Mouse (Mus musculus): ENCODE measurements around the gene Tmem123.

Tmem123 gene

DNA sequence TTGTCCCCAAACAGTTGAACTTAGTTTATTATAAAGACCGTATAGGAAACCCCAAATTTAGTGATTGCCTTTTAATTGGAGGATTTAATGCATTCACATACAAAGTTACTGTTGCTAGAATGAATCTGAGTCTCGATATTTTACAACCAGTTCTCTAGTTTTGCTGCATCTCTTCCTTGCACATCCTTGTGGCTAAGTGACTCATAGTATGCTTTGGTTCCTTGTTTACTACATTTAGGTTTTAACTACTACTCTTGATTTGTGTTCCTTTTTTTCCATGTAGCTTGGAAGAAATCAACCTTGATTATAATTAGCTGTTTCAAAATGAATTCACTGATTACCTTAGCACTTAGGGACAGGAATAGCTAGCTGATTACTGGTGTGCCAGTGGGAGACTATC lies 11.2 kb downstream of the Tmem123 start:
- no peak for DNase-seq (ENCODE audit: low spot score)

DNA sequence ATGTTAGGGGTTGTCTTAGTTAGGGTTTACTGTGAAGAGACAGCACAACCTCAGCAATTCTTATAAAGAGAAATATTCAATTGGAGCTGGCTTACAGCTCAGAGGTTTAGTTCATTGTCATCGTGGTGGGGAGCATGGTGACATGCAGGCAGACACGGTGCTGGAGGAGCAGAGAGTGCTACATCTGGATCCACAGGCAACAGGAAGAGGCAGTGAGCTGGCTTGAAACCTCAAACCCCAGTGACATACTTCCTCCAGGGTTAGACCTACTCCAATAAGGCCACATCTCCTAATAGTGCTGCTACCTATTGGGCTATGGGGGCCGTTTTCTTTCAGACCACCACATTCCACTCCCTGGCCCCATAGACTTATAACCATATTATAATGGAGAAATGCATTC lies 12.1 kb downstream of the Tmem123 start:
- DNase-seq (ENCODE audit: low spot score), result no peak

- DNase-seq (ENCODE audit: low spot score), result no peak
Observed at GRCm38 (mm10) chr9:7776940-7777339, 13.1 kb downstream of the Tmem123 start.

GRCm38 (mm10) chr9:7777652-7778051 lies 13.8 kb downstream of the Tmem123 start:
- no peak for DNase-seq (ENCODE audit: low spot score)

GRCm38 (mm10) chr9:7778771-7779170 lies 14.9 kb downstream of the Tmem123 start:
- no peak for DNase-seq (ENCODE audit: low spot score)

- no peak for DNase-seq (ENCODE audit: low spot score)
Observed at GRCm38 (mm10) chr9:7779786-7780185, 15.9 kb downstream of the Tmem123 start.

DNA sequence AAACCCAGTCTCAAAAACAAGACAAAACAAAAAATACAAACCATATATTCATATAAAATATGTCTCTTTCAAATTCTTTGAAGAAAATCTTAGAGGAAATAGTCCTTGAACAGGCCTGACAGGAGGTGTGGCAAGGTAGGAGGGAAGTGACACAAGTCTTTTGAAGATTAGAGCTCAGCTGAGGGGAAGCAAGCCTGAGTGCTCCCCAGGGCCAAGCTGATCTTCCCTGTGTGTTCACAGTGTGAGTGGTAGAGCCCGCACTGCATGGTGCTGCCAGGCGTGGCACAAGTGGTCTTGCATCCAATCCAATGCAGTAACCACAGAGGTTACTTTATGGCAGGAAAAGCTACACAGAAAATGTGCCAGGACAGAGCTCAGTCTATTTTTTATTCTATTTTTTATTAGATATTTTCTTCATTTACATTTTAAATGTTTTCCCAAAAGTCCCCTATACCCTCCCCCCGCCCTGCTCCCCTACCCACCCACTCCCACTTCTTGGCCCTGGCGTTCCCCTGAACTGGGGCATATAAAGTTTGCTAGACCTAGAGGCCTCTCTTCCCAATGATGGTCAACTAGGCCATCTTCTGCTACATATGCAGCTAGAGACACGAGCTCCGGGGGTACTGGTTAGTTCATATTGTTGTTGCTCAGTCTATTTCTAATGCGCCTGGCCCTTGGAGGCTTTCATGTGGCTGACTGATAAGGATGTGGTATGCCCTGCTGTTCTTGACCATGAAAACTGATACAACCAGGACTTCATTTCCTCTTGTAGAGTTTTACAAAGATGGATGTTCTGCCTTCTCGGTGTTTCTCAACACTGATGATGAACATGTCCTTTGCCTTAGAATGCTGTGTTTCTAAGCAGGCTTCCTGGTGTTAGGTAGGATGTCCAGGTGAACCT lies 16.7 kb downstream of the Tmem123 start:
- no peak for DNase-seq (ENCODE audit: low spot score)

DNA sequence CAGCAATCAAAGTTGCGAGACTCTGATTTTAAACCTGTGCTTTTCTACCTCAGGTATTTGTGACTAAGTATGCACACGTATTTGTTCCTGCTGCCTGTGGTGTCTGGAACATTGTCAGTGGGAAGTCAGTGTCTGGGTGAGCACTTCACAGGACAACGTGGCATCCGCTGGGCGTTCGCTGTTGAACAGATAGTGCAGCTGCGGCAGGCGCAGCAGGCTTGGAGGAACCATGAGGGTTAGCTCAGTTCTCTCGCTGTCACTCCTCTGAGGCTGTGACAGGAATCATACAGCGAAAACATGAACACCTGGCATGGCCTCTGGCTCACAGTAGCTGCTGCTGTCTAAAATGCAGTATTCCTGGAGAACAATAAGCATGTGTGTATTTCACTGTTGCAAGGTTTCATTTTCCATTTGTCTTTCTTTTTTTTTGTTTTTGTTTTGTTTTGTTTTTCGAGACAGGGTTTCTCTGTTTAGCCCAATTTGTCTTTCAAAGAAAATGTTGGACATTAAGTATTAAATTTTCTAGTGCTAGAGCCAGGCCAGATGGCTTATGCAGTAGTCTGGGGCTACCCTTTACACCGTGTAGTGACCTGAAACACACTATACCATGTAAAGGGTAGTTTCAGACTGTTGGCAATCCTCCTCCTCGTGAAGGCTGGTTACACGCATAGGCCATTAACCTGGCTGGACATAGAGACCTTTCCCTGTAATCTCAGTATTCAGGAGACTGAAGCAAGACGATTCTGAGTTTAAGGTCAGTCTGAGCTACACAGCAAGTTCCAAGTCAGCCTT lies 20.2 kb downstream of the Tmem123 start:
- DNase-seq (ENCODE audit: low spot score), result no peak

- no peak for DNase-seq (ENCODE audit: low spot score)
Observed at GRCm38 (mm10) chr9:7784615-7785012, 20.8 kb downstream of the Tmem123 start.

DNA sequence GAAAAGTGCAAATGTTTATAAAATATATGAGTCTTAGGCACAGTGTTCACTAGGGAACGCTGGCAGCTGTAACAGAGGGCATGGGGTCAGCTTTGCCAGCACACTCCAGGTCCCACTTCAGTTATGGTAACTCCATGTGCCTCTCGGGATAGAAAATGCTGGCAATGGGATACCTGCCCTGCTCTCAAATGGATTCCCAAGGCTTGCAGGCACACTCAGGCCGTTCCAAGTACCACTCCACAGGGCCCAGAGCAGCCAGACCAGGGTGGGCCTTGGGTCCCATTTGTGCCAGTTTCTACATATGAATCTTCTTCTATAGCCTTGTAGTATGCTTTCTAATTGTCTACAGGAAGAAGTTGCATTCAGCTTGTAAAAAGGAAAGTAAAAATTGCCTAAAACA lies 21.6 kb downstream of the Tmem123 start:
- no peak for DNase-seq (ENCODE audit: low spot score)

DNA sequence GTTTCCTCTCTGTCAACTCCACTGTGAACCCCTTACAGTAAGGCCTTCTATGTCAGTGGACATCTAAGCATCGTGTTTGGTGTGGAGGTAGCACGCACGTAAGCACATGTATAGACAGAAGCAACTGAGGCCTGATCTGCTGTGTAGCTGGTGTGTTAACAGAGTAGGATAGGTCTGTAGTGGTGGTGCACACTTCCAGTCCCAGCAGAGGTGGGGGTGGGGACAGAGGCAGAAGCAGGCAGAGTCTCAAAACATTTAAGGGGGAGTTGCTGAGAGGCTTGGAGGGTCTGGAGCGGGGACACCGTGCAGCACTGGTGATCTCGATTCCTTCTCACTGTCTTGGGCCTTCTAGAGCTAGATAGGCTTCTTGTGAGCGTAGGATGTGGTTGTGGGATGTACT lies 22.2 kb downstream of the Tmem123 start:
- DNase-seq (ENCODE audit: low spot score), result no peak

GRCm38 (mm10) chr9:7788411-7788810 lies 24.6 kb downstream of the Tmem123 start:
- no peak for DNase-seq (ENCODE audit: low spot score)

- no peak for DNase-seq (ENCODE audit: low spot score)
Observed at GRCm38 (mm10) chr9:7789764-7790575, 26.1 kb downstream of the Tmem123 start.

GRCm38 (mm10) chr9:7790580-7791084 lies 26.8 kb downstream of the Tmem123 start:
- no peak for DNase-seq (ENCODE audit: low spot score)

DNA sequence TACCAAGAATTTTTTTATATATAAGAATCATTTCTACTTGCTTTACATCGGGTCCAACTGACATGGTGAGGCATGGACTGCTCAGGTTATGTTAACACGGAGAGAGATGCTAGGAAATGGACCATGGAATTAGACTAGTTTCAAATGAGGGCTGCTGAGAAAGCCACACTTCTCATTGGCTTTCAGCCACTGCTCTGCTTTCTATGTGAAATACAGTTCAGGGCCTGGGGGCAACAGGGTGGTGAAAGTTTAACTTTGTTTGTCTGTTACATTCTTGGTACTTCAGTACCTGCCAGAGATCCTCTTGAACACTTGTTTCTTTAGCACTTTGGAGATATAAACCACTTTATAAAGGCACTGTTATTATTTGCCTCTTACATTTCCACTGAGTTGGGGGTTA lies 29.7 kb downstream of the Tmem123 start:
- no peak for DNase-seq (ENCODE audit: low spot score)

DNA sequence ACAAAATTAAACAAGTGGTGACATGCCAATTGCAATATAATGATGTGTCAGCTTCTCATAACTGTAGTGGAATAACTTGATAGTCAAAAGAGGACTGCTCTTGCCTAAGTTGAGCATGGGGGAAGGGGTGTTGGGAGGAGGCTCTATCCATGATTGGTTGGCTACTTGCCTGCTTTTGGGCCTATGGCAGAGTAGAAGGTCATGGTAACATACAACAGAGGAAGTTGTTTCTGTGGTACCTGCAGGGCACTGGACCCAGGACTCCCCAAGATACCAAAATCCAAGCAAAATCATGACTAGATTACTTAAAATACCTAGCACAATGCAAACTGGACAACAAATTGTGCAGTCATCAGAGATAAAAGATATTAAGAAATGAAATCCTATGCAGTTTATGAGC lies 31.7 kb downstream of the Tmem123 start:
- no peak for DNase-seq (ENCODE audit: low spot score)

GRCm38 (mm10) chr9:7796129-7796864 lies 32.5 kb downstream of the Tmem123 start:
- DNase-seq (ENCODE audit: low spot score), result no peak

GRCm38 (mm10) chr9:7797542-7797941 lies 33.7 kb downstream of the Tmem123 start:
- no peak for DNase-seq (ENCODE audit: low spot score)

DNA sequence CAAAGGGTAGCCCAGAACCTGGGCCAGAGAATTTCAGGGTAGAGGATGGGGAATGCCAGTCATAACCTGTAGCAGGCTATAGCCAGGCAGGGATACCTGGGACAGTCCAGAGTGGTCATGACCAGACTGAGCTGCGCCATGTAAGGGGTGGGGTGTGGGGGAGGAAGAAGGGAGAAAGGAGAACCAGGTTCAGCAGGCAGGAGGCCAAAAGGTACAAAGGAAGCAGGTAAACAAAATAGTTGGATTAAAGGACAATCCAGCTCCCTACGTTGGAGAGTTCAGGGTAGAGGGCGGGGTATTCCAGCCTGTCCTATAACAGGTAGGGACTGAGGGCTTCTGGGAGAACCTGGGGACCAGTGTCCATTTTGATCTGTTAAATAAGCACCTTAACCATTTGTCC lies 34.7 kb downstream of the Tmem123 start:
- no peak for DNase-seq (ENCODE audit: low spot score)

- no peak for DNase-seq (ENCODE audit: low spot score)
Observed at GRCm38 (mm10) chr9:7805101-7805506, 41.3 kb downstream of the Tmem123 start.

GRCm38 (mm10) chr9:7822758-7823157 lies 58.9 kb downstream of the Tmem123 start:
- DNase-seq (ENCODE audit: low spot score), result no peak
